Mouse (Mus musculus): ENCODE results near the gene Ankrd12. TPM values are rescaled to one million over a fixed set of nuclear protein-coding genes. Genes with fewer than 3 reads are reported as not detected.
"Not testable (repeated sequence)": the region's sequence is repeated elsewhere in the genome, so short reads cannot be mapped to it uniquely, and the experiment has no call there.

Gene Ankrd12
- polyA plus RNA-seq, 1 experiment from 2014 or later = 21.5 TPM

GRCm38 (mm10) chr17:66041020-66041419 lies 35.9 kb downstream of the Ankrd12 start:
- Histone ChIP-seq H3K9me3 (replicated peaks; ENCODE audit: control insufficient read depth, low read length) (no peaks in the 10 kb centered on the region), H3K9ac (ENCODE audit: low read length) (no peak overlapping the region), H3K4me2 (ENCODE audit: low read depth, low read length) (no peak overlapping the region), H3K4me3 (ENCODE audit: low read length) (no peak overlapping the region), H3K27ac (ENCODE audit: low read length) (no peak overlapping the region), H3K4me1 (ENCODE audit: control insufficient read depth, insufficient read depth, low read length) (no peaks in the 10 kb centered on the region), H3K36me3 (ENCODE audit: control insufficient read depth, insufficient read depth) (peaks cover 5% of the 10 kb centered on the region; the same call in 1 of the 2 replicates), H3K27me3 (ENCODE audit: control insufficient read depth, insufficient read depth, low read length) (no peaks in the 10 kb centered on the region)
- 74% methylated on average over 5 of the region's 5 CpGs for WGBS
- ATAC-seq (replicated peaks; ENCODE audit: extremely low read depth, insufficient read depth, low FRiP score) = no peak

GRCm38 (mm10) chr17:66033239-66033638 lies 43.6 kb downstream of the Ankrd12 start:
- Histone ChIP-seq H3K27me3 (ENCODE audit: control insufficient read depth, insufficient read depth, low read length) (no peaks in the 10 kb centered on the region), H3K4me1 (ENCODE audit: control insufficient read depth, insufficient read depth, low read length) (no peaks in the 10 kb centered on the region), H3K4me3 (ENCODE audit: low read length) (no peak overlapping the region), H3K36me3 (ENCODE audit: control insufficient read depth, insufficient read depth) (0 out of 2 replicates have a peak, but pooled peaks cover 6% of the 10 kb centered on the region), H3K9ac (ENCODE audit: low read length) (no peak overlapping the region), H3K4me2 (ENCODE audit: low read depth, low read length) (no peak overlapping the region), H3K27ac (ENCODE audit: low read length) (no peak overlapping the region), H3K9me3 (replicated peaks; ENCODE audit: control insufficient read depth, low read length) (no peaks in the 10 kb centered on the region)
- 89% methylated on average over 5 of the region's 5 CpGs for WGBS
- ATAC-seq (replicated peaks; ENCODE audit: extremely low read depth, insufficient read depth, low FRiP score) = no peak

- WGBS = 90% methylated on average over 5 of the region's 5 CpGs
- no peak for ATAC-seq (replicated peaks; ENCODE audit: extremely low read depth, insufficient read depth, low FRiP score)
- no peak overlapping the region for H3K27ac ChIP-seq (ENCODE audit: low read length)
- no peaks in the 10 kb centered on the region; the same call in 1 of the 2 replicates for H3K9me3 ChIP-seq (replicated peaks; ENCODE audit: control insufficient read depth, low read length)
- no peak overlapping the region for H3K9ac ChIP-seq (ENCODE audit: low read length)
- H3K4me1 ChIP-seq (ENCODE audit: control insufficient read depth, insufficient read depth, low read length) = no peaks in the 10 kb centered on the region
- peaks cover 11% of the 10 kb centered on the region for H3K36me3 ChIP-seq (ENCODE audit: control insufficient read depth, insufficient read depth)
- no peak overlapping the region for H3K4me2 ChIP-seq (ENCODE audit: low read depth, low read length)
- H3K4me3 ChIP-seq (ENCODE audit: low read length) = no peak overlapping the region
- no peaks in the 10 kb centered on the region for H3K27me3 ChIP-seq (ENCODE audit: control insufficient read depth, insufficient read depth, low read length)
Observed at GRCm38 (mm10) chr17:66031991-66032390, 44.9 kb downstream of the Ankrd12 start.

GRCm38 (mm10) chr17:66024211-66024610 lies 52.7 kb downstream of the Ankrd12 start:
- Histone ChIP-seq H3K4me1 (ENCODE audit: control insufficient read depth, insufficient read depth, low read length) (no peaks in the 10 kb centered on the region), H3K9ac (ENCODE audit: low read length) (no peak overlapping the region), H3K4me2 (ENCODE audit: low read depth, low read length) (no peak overlapping the region), H3K27me3 (ENCODE audit: control insufficient read depth, insufficient read depth, low read length) (no peaks in the 10 kb centered on the region), H3K27ac (ENCODE audit: low read length) (no peak overlapping the region), H3K9me3 (replicated peaks; ENCODE audit: control insufficient read depth, low read length) (no peaks in the 10 kb centered on the region; the same call in 1 of the 2 replicates), H3K36me3 (ENCODE audit: control insufficient read depth, insufficient read depth) (peaks cover 31% of the 10 kb centered on the region), H3K4me3 (ENCODE audit: low read length) (no peak overlapping the region)
- WGBS = 89% methylated on average over 7 of the region's 7 CpGs
- ATAC-seq (replicated peaks; ENCODE audit: extremely low read depth, insufficient read depth, low FRiP score) = no peak

GRCm38 (mm10) chr17:66011790-66012189 lies 65.1 kb downstream of the Ankrd12 start:
- ATAC-seq (replicated peaks; ENCODE audit: extremely low read depth, insufficient read depth, low FRiP score) = no peak
- H3K4me2 ChIP-seq (ENCODE audit: low read depth, low read length) = no peak overlapping the region
- no peaks in the 10 kb centered on the region for H3K9me3 ChIP-seq (replicated peaks; ENCODE audit: control insufficient read depth, low read length)
- 57% methylated on average over 2 of the region's 2 CpGs for WGBS
- no peaks in the 10 kb centered on the region for H3K27me3 ChIP-seq (ENCODE audit: control insufficient read depth, insufficient read depth, low read length)
- no peak overlapping the region for H3K27ac ChIP-seq (ENCODE audit: low read length)
- no peaks in the 10 kb centered on the region for H3K36me3 ChIP-seq (ENCODE audit: control insufficient read depth, insufficient read depth)
- H3K9ac ChIP-seq (ENCODE audit: low read length) = no peak overlapping the region
- no peak overlapping the region for H3K4me3 ChIP-seq (ENCODE audit: low read length)
- H3K4me1 ChIP-seq (ENCODE audit: control insufficient read depth, insufficient read depth, low read length) = no peaks in the 10 kb centered on the region

GRCm38 (mm10) chr17:66007892-66008291 lies 69.0 kb downstream of the Ankrd12 start:
- Histone ChIP-seq H3K9me3 (replicated peaks; ENCODE audit: control insufficient read depth, low read length) (no peaks in the 10 kb centered on the region), H3K27ac (ENCODE audit: low read length) (no peak overlapping the region), H3K4me1 (ENCODE audit: control insufficient read depth, insufficient read depth, low read length) (no peaks in the 10 kb centered on the region), H3K27me3 (ENCODE audit: control insufficient read depth, insufficient read depth, low read length) (no peaks in the 10 kb centered on the region), H3K4me2 (ENCODE audit: low read depth, low read length) (no peak overlapping the region), H3K9ac (ENCODE audit: low read length) (no peak overlapping the region), H3K4me3 (ENCODE audit: low read length) (no peak overlapping the region), H3K36me3 (ENCODE audit: control insufficient read depth, insufficient read depth) (no peaks in the 10 kb centered on the region)
- no peak for ATAC-seq (replicated peaks; ENCODE audit: extremely low read depth, insufficient read depth, low FRiP score)
- WGBS = 53% methylated on average over 5 of the region's 5 CpGs

GRCm38 (mm10) chr17:66007473-66007872 lies 69.4 kb downstream of the Ankrd12 start:
- no peaks in the 10 kb centered on the region for H3K27me3 ChIP-seq (ENCODE audit: control insufficient read depth, insufficient read depth, low read length)
- no peaks in the 10 kb centered on the region for H3K9me3 ChIP-seq (replicated peaks; ENCODE audit: control insufficient read depth, low read length)
- no peak overlapping the region for H3K4me3 ChIP-seq (ENCODE audit: low read length)
- WGBS = 82% methylated on average over 2 of the region's 2 CpGs
- no peak overlapping the region for H3K27ac ChIP-seq (ENCODE audit: low read length)
- ATAC-seq (replicated peaks; ENCODE audit: extremely low read depth, insufficient read depth, low FRiP score) = no peak
- no peaks in the 10 kb centered on the region for H3K36me3 ChIP-seq (ENCODE audit: control insufficient read depth, insufficient read depth)
- no peak overlapping the region for H3K9ac ChIP-seq (ENCODE audit: low read length)
- no peak overlapping the region for H3K4me2 ChIP-seq (ENCODE audit: low read depth, low read length)
- no peaks in the 10 kb centered on the region for H3K4me1 ChIP-seq (ENCODE audit: control insufficient read depth, insufficient read depth, low read length)

GRCm38 (mm10) chr17:65988151-65988820 lies 88.6 kb downstream of the Ankrd12 start:
- no peak overlapping the region for H3K9ac ChIP-seq (ENCODE audit: low read length)
- WGBS = 76% methylated on average over 3 of the region's 3 CpGs
- H3K27ac ChIP-seq (ENCODE audit: low read length) = no peak overlapping the region
- no peaks in the 10 kb centered on the region for H3K4me1 ChIP-seq (ENCODE audit: control insufficient read depth, insufficient read depth, low read length)
- no peak overlapping the region for H3K4me3 ChIP-seq (ENCODE audit: low read length)
- H3K9me3 ChIP-seq (replicated peaks; ENCODE audit: control insufficient read depth, low read length) = no peaks in the 10 kb centered on the region
- no peak for ATAC-seq (replicated peaks; ENCODE audit: extremely low read depth, insufficient read depth, low FRiP score)
- H3K27me3 ChIP-seq (ENCODE audit: control insufficient read depth, insufficient read depth, low read length) = no peaks in the 10 kb centered on the region
- no peak overlapping the region for H3K4me2 ChIP-seq (ENCODE audit: low read depth, low read length)
- H3K36me3 ChIP-seq (ENCODE audit: control insufficient read depth, insufficient read depth) = no peaks in the 10 kb centered on the region

- not testable (repeated sequence) for H3K9ac ChIP-seq (ENCODE audit: low read length); H3K9me3 ChIP-seq (replicated peaks; ENCODE audit: control insufficient read depth, low read length); H3K4me3 ChIP-seq (ENCODE audit: low read length); H3K27me3 ChIP-seq (ENCODE audit: control insufficient read depth, insufficient read depth, low read length); ATAC-seq (replicated peaks; ENCODE audit: extremely low read depth, insufficient read depth, low FRiP score); H3K4me1 ChIP-seq (ENCODE audit: control insufficient read depth, insufficient read depth, low read length); H3K36me3 ChIP-seq (ENCODE audit: control insufficient read depth, insufficient read depth); H3K4me2 ChIP-seq (ENCODE audit: low read depth, low read length); H3K27ac ChIP-seq (ENCODE audit: low read length)
Observed at GRCm38 (mm10) chr17:65976720-65977119, 100.2 kb downstream of the Ankrd12 start.

Data from heart, embryonic 16.5 days (tissue).